Mouse (Mus musculus): ENCODE data around the gene Sfta2. TPM values are rescaled to one million over a fixed set of nuclear protein-coding genes. Genes with fewer than 3 reads are reported as not detected.

Sfta2 gene
- polyA plus RNA-seq, 1 experiment = 0.29 TPM

DNA sequence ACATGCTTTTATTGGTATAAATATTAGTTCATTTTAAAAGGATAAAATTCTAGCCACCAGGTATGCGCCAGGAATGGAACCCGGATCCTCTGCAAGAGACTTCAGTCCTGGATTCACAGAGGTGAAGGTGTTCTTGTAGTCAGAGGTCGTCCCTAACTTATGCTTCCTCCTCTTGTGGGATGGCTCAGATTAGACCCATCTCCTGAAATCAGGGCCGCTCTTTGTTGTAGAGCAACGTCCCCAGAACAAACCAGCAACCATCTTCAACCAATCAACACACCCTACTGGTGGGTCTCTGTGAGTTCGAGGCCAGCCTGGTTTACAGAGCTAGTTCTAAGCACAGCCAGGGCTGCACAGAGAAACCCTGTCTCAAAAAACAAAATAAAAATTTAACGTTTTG, 6.9 kb upstream of the Sfta2 start:
- TF ChIP-seq CTCF (IDR thresholded peaks at IDR 0.05; ENCODE audit: borderline replicate concordance, extremely low read depth, insufficient read depth, insufficient read length) (no peak), POLR2A (IDR thresholded peaks at IDR 0.05; ENCODE audit: borderline replicate concordance, extremely low read depth, insufficient read depth, insufficient read length, poor library complexity, severe bottlenecking) (no peak)
- no peak for DNase-seq (ENCODE audit: low read depth)

DNA sequence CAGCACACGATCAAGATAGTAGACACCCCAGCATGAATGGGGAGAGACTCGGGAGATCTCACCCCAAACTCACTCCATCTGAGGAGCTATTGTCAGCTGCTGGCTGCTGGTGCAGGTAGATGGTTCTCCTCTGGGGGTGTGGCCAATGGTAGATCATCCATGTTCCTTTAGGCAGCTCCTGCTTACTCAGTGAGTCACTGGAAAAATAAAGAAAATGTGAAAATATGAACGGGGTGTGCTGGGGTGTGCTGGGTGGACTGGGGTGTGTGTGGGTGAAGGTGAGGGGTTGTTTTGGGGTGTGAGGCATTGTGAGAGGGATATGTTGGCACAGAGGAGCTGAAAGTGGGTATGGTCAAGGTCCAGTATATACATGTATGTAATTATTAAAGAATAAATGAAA, 4.0 kb upstream of the Sfta2 start:
- no peak for DNase-seq (ENCODE audit: low read depth)
- TF ChIP-seq POLR2A (IDR thresholded peaks at IDR 0.05; ENCODE audit: borderline replicate concordance, extremely low read depth, insufficient read depth, insufficient read length, poor library complexity, severe bottlenecking) = no peak
- no peak for TF ChIP-seq CTCF (IDR thresholded peaks at IDR 0.05; ENCODE audit: borderline replicate concordance, extremely low read depth, insufficient read depth, insufficient read length)

DNA sequence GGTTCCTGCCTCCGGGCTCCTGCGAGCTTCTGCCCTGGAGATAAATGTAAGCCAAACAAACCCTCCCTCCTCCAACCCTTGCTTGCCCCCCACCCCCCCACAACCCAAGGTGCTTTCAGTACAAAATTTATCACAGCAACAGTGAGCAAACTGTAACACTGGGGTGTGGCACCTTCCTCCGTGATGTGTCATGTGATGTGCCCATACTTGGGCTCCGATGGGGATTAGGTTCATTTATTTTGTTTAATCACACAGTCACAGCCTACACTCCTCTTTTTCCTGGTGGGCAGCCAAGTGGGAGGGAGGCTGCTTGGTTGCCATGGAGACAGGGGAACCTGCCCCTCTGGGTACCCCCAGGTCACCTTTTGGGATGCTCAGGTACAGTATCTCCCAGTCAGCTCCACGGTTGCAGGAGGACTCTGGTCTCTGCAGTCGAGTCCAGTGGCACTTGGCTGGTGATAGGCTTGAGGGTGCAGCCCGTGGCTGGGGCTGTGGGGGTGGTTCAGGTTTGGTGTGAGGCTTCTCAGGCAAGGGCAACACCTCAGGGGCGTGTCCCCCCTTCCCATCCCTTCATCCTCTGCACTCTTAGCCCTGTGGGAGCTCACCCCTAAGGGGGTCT, 496 bp downstream of the Sfta2 start:
- DNase-seq (ENCODE audit: low read depth) = no peak
- no peak for TF ChIP-seq CTCF (IDR thresholded peaks at IDR 0.05; ENCODE audit: borderline replicate concordance, extremely low read depth, insufficient read depth, insufficient read length)

DNA sequence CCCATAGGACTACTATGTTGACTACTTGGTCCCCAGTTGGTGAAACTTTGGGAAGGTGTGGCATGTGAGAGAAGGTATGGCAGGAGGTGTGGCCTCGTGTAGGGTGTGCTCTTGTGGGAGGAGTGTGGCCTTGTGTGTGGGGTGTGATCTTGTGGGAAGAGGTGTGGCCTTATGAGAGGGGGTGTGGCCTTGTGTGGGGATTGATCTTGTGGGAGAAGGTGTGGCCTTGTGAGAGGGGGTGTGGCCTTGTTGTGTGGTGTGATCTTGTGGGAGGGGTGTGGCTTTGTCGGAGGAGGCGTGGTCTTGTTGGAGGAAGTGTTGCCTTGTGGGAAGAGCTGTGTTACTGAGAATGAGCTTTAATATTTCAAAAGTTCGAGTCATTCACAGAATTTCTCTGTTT, 15.8 kb downstream of the Sfta2 start:
- DNase-seq (ENCODE audit: low read depth) = no peak
- TF ChIP-seq POLR2A (IDR thresholded peaks at IDR 0.05; ENCODE audit: borderline replicate concordance, extremely low read depth, insufficient read depth, insufficient read length, poor library complexity, severe bottlenecking) (no peak), CTCF (IDR thresholded peaks at IDR 0.05; ENCODE audit: borderline replicate concordance, extremely low read depth, insufficient read depth, insufficient read length) (no peak)

DNA sequence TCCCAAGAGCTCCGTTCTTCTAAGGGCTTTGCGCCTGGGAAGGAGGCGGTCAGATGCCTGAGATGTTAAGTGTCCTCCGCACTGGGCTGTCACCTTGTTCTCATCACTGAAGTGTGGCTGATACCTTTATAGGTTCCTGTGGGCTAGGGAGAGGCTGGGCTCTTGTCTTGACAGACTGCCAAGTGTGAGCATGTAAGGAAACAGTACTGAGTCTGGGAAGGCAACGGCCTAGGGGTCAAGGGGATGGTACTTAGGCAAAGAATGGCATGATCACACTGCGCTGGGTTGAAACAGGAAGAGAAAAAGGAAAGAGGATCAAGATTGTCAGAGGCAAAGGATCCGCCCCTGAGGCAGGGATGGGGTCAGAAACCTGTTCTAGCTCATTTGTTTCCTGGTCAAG, 25.2 kb downstream of the Sfta2 start, which contains the start of gene Gm9573:
Gene Gm9573 (minus strand): TSS at position 101 of the 400 bp plus-strand sequence.
- no peak for DNase-seq (ENCODE audit: low read depth)
- TF ChIP-seq POLR2A (IDR thresholded peaks at IDR 0.05; ENCODE audit: borderline replicate concordance, extremely low read depth, insufficient read depth, insufficient read length, poor library complexity, severe bottlenecking) (no peak), CTCF (IDR thresholded peaks at IDR 0.05; ENCODE audit: borderline replicate concordance, extremely low read depth, insufficient read depth, insufficient read length) (no peak)

DNA sequence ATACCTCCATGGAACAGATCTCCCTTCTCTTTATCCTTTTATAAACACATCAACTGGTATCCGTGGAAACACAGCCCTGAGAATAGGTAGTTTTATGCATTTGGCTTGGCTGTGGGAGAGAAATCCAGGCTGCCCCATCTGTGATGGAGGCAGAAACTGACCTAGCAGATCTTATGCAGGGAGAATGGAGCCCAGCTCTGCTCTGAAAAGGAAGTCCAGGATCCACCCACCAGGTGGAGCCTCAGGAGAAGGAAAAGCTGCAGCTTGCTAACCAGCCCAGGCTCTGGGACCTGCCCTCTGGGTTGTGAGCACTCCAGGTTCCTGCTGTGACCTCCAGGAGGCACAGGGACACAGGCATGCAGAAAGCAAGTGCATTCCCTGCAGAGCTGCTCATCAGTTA, 32.6 kb downstream of the Sfta2 start:
- peak; percentile 54 for DNase-seq (ENCODE audit: low read depth)
- TF ChIP-seq CTCF (IDR thresholded peaks at IDR 0.05; ENCODE audit: borderline replicate concordance, extremely low read depth, insufficient read depth, insufficient read length) (peak; percentile 51), POLR2A (IDR thresholded peaks at IDR 0.05; ENCODE audit: borderline replicate concordance, extremely low read depth, insufficient read depth, insufficient read length, poor library complexity, severe bottlenecking) (no peak)

DNA sequence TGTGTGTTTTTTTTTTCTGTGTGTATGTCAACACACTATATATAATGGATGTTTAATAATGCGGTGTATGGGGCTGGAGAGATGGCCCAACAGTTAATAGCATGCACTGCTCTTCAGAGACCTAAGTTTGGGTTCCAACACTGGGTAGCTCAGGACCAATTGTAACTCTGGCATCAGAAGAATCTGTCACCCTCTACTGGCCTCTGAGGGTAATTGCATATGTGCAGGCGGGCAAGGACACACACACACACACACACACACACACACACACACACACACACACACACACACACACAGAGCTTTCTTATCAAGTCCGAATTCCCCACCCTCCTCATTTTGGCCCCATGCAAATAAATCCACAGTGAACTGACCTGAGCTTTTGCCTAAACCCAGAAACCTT, 33.9 kb downstream of the Sfta2 start:
- DNase-seq (ENCODE audit: low read depth) = peak; percentile 4
- TF ChIP-seq CTCF (IDR thresholded peaks at IDR 0.05; ENCODE audit: borderline replicate concordance, extremely low read depth, insufficient read depth, insufficient read length) (peak; percentile 35; the same call in 1 of the 2 replicates), POLR2A (IDR thresholded peaks at IDR 0.05; ENCODE audit: borderline replicate concordance, extremely low read depth, insufficient read depth, insufficient read length, poor library complexity, severe bottlenecking) (no peak)

DNA sequence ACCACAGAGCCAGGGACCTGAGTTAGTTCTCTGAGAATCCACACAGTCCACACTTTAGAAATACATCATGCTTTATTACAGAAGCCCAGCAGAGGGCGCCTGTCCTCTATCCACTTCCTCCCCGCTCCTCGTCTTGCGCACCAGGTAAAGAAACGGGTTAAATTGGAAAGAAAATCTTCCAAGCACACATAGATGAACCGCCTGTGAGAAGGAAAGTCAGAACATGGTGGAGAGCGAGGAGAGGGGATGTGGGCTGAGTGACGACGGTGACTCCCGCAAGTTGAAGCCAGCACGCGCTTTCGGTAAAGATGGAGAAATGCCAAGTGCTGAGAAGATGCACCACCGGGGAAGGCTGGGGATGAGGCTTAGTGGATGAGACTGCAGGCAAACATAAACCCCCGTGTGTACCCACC, 34.4 kb downstream of the Sfta2 start:
- no peak for TF ChIP-seq POLR2A (IDR thresholded peaks at IDR 0.05; ENCODE audit: borderline replicate concordance, extremely low read depth, insufficient read depth, insufficient read length, poor library complexity, severe bottlenecking)
- TF ChIP-seq CTCF (IDR thresholded peaks at IDR 0.05; ENCODE audit: borderline replicate concordance, extremely low read depth, insufficient read depth, insufficient read length) = peak; percentile 89

DNA sequence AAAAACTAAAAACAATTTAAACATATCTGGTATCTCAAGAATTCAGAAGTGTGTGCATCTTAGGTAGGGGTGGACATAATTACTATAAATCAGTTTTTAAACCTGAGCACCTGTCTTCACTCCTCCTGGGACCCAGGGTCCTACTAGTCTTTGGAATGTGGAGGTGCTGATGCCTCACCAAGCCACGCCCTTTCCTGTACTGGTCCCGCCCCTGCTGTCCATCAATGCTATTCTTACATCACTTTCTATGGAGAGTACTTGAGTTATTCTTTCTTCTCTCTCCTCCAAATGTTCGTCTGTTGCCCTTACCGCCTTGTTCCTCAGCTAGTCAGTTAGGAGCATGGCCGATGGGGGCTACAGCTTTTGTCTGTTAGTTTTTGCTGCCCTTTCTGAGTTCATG, 35.0 kb downstream of the Sfta2 start:
- no peak for TF ChIP-seq POLR2A (IDR thresholded peaks at IDR 0.05; ENCODE audit: borderline replicate concordance, extremely low read depth, insufficient read depth, insufficient read length, poor library complexity, severe bottlenecking)
- TF ChIP-seq CTCF (IDR thresholded peaks at IDR 0.05; ENCODE audit: borderline replicate concordance, extremely low read depth, insufficient read depth, insufficient read length) = no peak
- peak; percentile 41 for DNase-seq (ENCODE audit: low read depth)

More for the DNA sequence above, 34.4 kb downstream of the Sfta2 start:
- peak; percentile 90 for DNase-seq (ENCODE audit: low read depth)

DNA sequence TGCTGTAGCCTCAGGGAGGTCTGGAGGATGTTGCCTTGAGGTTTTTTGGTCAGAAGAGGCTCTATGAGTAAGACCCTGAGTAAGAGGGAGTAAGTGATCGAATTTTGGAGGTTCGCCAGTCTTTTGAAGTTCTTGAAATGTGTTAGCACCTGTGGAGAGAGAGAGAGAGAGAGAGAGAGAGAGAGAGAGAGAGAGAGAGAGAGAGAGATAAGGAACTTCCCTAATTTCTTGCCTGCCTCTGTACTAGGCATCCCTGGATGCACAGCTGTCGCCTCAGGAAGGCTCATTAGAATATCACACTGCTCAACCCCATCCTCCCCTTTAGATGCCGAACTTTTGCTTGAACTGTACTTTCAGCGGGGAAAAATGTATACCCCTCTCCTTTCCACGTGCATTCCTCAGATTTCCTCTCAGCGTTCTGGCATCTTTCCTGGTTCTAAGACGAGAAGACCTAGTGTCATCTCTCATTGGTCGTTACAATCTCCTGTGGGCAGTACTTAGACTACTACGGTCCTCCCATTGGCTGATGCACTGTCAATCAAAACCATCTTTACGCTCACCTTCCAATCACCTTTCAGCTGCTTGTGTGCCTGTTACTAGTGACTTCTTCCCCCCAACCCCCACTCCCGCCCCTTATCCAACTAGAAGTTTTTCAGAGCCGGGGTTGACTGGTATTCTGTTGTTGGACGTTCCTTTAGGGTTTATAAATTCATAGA, 37.3 kb downstream of the Sfta2 start:
- TF ChIP-seq POLR2A (IDR thresholded peaks at IDR 0.05; ENCODE audit: borderline replicate concordance, extremely low read depth, insufficient read depth, insufficient read length, poor library complexity, severe bottlenecking) (no peak), CTCF (IDR thresholded peaks at IDR 0.05; ENCODE audit: borderline replicate concordance, extremely low read depth, insufficient read depth, insufficient read length) (no peak)
- peak; percentile 90 for DNase-seq (ENCODE audit: low read depth)

DNA sequence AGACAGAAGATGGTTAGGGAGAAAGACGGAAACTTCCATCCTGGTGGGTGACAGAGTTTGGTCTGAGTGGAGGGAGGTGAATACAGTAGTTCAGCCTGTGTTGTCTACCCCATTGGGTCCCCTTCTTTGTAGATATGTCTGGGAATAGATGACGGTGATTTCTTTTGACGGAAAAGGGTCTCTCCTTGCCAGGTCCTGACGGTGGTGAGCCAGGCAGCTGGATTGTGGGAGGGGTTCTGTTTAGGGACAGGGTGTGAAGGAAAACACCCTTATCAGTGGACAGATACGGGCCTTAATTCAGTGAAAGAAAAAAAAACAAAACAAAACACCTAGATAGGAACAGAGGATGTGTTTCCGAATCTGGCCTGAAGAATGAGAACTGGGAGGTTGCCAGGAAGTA, 38.0 kb downstream of the Sfta2 start:
- no peak for DNase-seq (ENCODE audit: low read depth)
- TF ChIP-seq CTCF (IDR thresholded peaks at IDR 0.05; ENCODE audit: borderline replicate concordance, extremely low read depth, insufficient read depth, insufficient read length) = no peak
- TF ChIP-seq POLR2A (IDR thresholded peaks at IDR 0.05; ENCODE audit: borderline replicate concordance, extremely low read depth, insufficient read depth, insufficient read length, poor library complexity, severe bottlenecking) = no peak

All from brain, embryonic 14.5 days (tissue).